Mouse (Mus musculus): ENCODE results near the gene Shtn1.

DNA sequence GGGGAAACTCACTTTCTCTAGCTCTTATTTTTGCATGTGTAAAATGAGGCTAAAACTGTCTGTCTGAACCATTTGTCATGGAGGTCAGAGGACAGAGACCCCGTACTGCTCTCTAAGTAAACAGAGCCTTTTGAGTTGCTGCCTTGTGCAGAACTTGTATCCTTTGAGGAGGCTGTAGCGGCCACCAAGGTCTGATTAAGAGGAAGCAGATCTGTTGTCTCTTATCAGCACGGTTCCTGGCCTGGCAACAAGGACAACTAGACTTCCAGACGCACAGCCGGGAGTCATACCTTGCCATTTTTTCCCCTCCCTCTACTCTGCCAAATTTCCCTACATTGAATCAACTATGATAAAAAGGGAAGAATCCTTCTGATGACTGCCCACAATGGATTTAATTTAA, 18.5 kb downstream of the Shtn1 start:
- TF ChIP-seq GATA1 (IDR thresholded peaks at IDR 0.05; ENCODE audit: low read length) (no peak), TAL1 (IDR thresholded peaks at IDR 0.05; ENCODE audit: low read length) (no peak)
